Mouse (Mus musculus): ENCODE measurements around the gene Dll4.
A peak's percentile ranks its signal among the peaks of the same experiment; 100 is the strongest.

The Dll4 gene

GRCm38 (mm10) chr2:119312380-119312958 lies 13.1 kb upstream of the Dll4 start:
- DNase-seq (ENCODE audit: low spot score), result no peak

- no peak for DNase-seq (ENCODE audit: low spot score)
These were observed 11.7 kb upstream of the Dll4 start for GRCm38 (mm10) chr2:119313780-119314479.

- no peak for DNase-seq (ENCODE audit: low spot score)
These were observed 10.8 kb upstream of the Dll4 start for GRCm38 (mm10) chr2:119314742-119315310.

- DNase-seq (ENCODE audit: low spot score), result no peak
These were observed 7.4 kb upstream of the Dll4 start for GRCm38 (mm10) chr2:119318043-119318710.

GRCm38 (mm10) chr2:119320571-119320970 lies 5.0 kb upstream of the Dll4 start:
- DNase-seq (ENCODE audit: low spot score), result no peak

- DNase-seq (ENCODE audit: low spot score), result no peak
These were observed 3.6 kb upstream of the Dll4 start for GRCm38 (mm10) chr2:119321771-119322586.

GRCm38 (mm10) chr2:119322587-119323300 lies 2.8 kb upstream of the Dll4 start:
- no peak for DNase-seq (ENCODE audit: low spot score)

GRCm38 (mm10) chr2:119323866-119324575 lies 1.6 kb upstream of the Dll4 start:
- DNase-seq (ENCODE audit: low spot score), result no peak

GRCm38 (mm10) chr2:119324576-119325318 lies 837 bp upstream of the Dll4 start:
- no peak for DNase-seq (ENCODE audit: low spot score)

- DNase-seq (ENCODE audit: low spot score), result no peak
These were observed 847 bp downstream of the Dll4 start for GRCm38 (mm10) chr2:119326161-119327101.

- DNase-seq (ENCODE audit: low spot score), result peak; percentile 36
These were observed 1.5 kb downstream of the Dll4 start for GRCm38 (mm10) chr2:119327102-119327480.

- DNase-seq (ENCODE audit: low spot score), result no peak
These were observed 2.5 kb downstream of the Dll4 start for GRCm38 (mm10) chr2:119327942-119328526.

GRCm38 (mm10) chr2:119328546-119328945 lies 3.0 kb downstream of the Dll4 start:
- no peak for DNase-seq (ENCODE audit: low spot score)

GRCm38 (mm10) chr2:119329123-119329817 lies 3.7 kb downstream of the Dll4 start:
- DNase-seq (ENCODE audit: low spot score), result no peak

GRCm38 (mm10) chr2:119330795-119331194 lies 5.2 kb downstream of the Dll4 start:
- DNase-seq (ENCODE audit: low spot score), result no peak

- DNase-seq (ENCODE audit: low spot score), result no peak
These were observed 6.6 kb downstream of the Dll4 start for GRCm38 (mm10) chr2:119332177-119332661.

GRCm38 (mm10) chr2:119334135-119334534 lies 8.6 kb downstream of the Dll4 start:
- no peak for DNase-seq (ENCODE audit: low spot score)
